Mouse (Mus musculus): ENCODE measurements around the gene Klf2.

Klf2 gene

GRCm38 (mm10) chr8:72305210-72305905 lies 13.5 kb upstream of the Klf2 start, which contains the start of gene Gm10282:
Gene Gm10282 (minus strand): TSS chr8:72305260.
- no peak for DNase-seq (ENCODE audit: low spot score in 2 of 2)

- no peak for DNase-seq (ENCODE audit: low spot score in 2 of 2)
Measured at GRCm38 (mm10) chr8:72306913-72307312, 11.9 kb upstream of the Klf2 start.

- no peak for DNase-seq (ENCODE audit: low spot score in 2 of 2)
Measured at GRCm38 (mm10) chr8:72308276-72308675, 10.6 kb upstream of the Klf2 start.

GRCm38 (mm10) chr8:72310849-72311506 lies 7.9 kb upstream of the Klf2 start:
- DNase-seq (ENCODE audit: low spot score in 2 of 2): peak in 1 of 2 experiments; percentile 31

GRCm38 (mm10) chr8:72312926-72313518 lies 5.8 kb upstream of the Klf2 start:
- DNase-seq (ENCODE audit: low spot score in 2 of 2): no peak

GRCm38 (mm10) chr8:72316053-72316695 lies 2.7 kb upstream of the Klf2 start:
- no peak for DNase-seq (ENCODE audit: low spot score in 2 of 2)

- DNase-seq (ENCODE audit: low spot score in 2 of 2): peak; percentile 50 to 73
Measured at GRCm38 (mm10) chr8:72317741-72318301, 1.0 kb upstream of the Klf2 start.

GRCm38 (mm10) chr8:72319397-72319796 lies 564 bp downstream of the Klf2 start:
- DNase-seq (ENCODE audit: low spot score in 2 of 2): peak in 1 of 2 experiments; percentile 34

GRCm38 (mm10) chr8:72319921-72320802 lies 1.3 kb downstream of the Klf2 start:
- DNase-seq (ENCODE audit: low spot score in 2 of 2): peak in 1 of 2 experiments; percentile 30

GRCm38 (mm10) chr8:72320803-72321583 lies 2.2 kb downstream of the Klf2 start:
- peak in 1 of 2 experiments; percentile 50 for DNase-seq (ENCODE audit: low spot score in 2 of 2)

- DNase-seq (ENCODE audit: low spot score in 2 of 2): no peak
Measured at GRCm38 (mm10) chr8:72321635-72322441, 3.0 kb downstream of the Klf2 start.

- peak; percentile 72 to 82 for DNase-seq (ENCODE audit: low spot score in 2 of 2)
Measured at GRCm38 (mm10) chr8:72322471-72322889, 3.6 kb downstream of the Klf2 start.

GRCm38 (mm10) chr8:72323131-72323725 lies 4.4 kb downstream of the Klf2 start:
- DNase-seq (ENCODE audit: low spot score in 2 of 2): peak in 1 of 2 experiments; percentile 31

GRCm38 (mm10) chr8:72324036-72324706 lies 5.3 kb downstream of the Klf2 start:
- DNase-seq (ENCODE audit: low spot score in 2 of 2): no peak

- DNase-seq (ENCODE audit: low spot score in 2 of 2): no peak
Measured at GRCm38 (mm10) chr8:72324708-72325107, 5.9 kb downstream of the Klf2 start.

- no peak for DNase-seq (ENCODE audit: low spot score in 2 of 2)
Measured at GRCm38 (mm10) chr8:72329116-72329515, 10.3 kb downstream of the Klf2 start.

- DNase-seq (ENCODE audit: low spot score in 2 of 2): no peak
Measured at GRCm38 (mm10) chr8:72330806-72331516, 12.1 kb downstream of the Klf2 start.

- no peak for DNase-seq (ENCODE audit: low spot score in 2 of 2)
Measured at GRCm38 (mm10) chr8:72331631-72332030, 12.8 kb downstream of the Klf2 start.

Data from spleen, postnatal 36 days (tissue).